Mouse (Mus musculus) C2C12 (cell line): ENCODE results near the gene Zfp184.

Experiments
- CEBPB ChIP-seq: IDR thresholded peaks from one replicate; pipeline ENCODE4 v1.6.1; 2011; ENCODE audit warnings: low read depth, mild to moderate bottlenecking, control low read depth, moderate library complexity
- CTCF ChIP-seq: IDR thresholded peaks from one replicate; pipeline ENCODE4 v1.5.1; 2011; ENCODE audit not compliant: control insufficient read depth, insufficient read depth, insufficient read length
- FOSL1 ChIP-seq: IDR thresholded peaks from one replicate; pipeline ENCODE4 v1.8.0; 2011; ENCODE audit warnings: mild to moderate bottlenecking, low read length; ENCODE audit not compliant: poor library complexity, insufficient read depth, severe bottlenecking
- MAX ChIP-seq: IDR thresholded peaks from one replicate; pipeline ENCODE4 v1.6.1; 2011; ENCODE audit warnings: mild to moderate bottlenecking, control low read depth
- MYOG ChIP-seq: IDR thresholded peaks from one replicate; pipeline ENCODE4 v1.6.1; 2011; ENCODE audit not compliant: control insufficient read depth, insufficient read length; ENCODE audit errors: extremely low read depth
- USF1 ChIP-seq: IDR thresholded peaks from one replicate; pipeline ENCODE4 v1.6.1; 2011; ENCODE audit warnings: low read depth, mild to moderate bottlenecking, control low read depth, moderate library complexity

GRCm38 (mm10) chr13:21903500-21903899 is 41.4 kb upstream of the Zfp184 start:
- TF ChIP-seq CTCF (no peak), MAX (no peak), CEBPB (no peak), USF1 (no peak), FOSL1 (no peak), MYOG (no peak)
